Mouse (Mus musculus) midbrain, embryonic 15.5 days (tissue): ENCODE measurements around the gene Pdlim4. TPM values are rescaled to one million over a fixed set of nuclear protein-coding genes. Genes with fewer than 3 reads are reported as not detected.

Experiments used
- ATAC-seq: fragments of 200-750 bp; cut with Nextera tagmentation; replicated peaks from 2 replicates; pipeline ENCODE4 v1.8.0; 2017; ENCODE audit warnings: moderate TSS enrichment
- H3K27ac ChIP-seq: fragments of 300-500 bp; sonication (generic); 2 replicates; pipeline ENCODE4 v1.5.1; 2015; ENCODE audit warnings: mild to moderate bottlenecking, inconsistent platforms
- H3K27me3 ChIP-seq: fragments of 300-500 bp; sonication (generic); replicated peaks from 2 replicates; pipeline ENCODE4 v1.6.1; 2015; ENCODE audit warnings: inconsistent platforms
- H3K36me3 ChIP-seq: fragments of 300-500 bp; sonication (generic); replicated peaks from 2 replicates; pipeline ENCODE4 v1.6.1; 2015; ENCODE audit warnings: inconsistent platforms
- H3K4me1 ChIP-seq: fragments of 300-500 bp; sonication (generic); 2 replicates; pipeline ENCODE4 v1.6.1; 2015; ENCODE audit warnings: inconsistent platforms
- H3K4me2 ChIP-seq: fragments of 300-500 bp; sonication (generic); 2 replicates; pipeline ENCODE4 v1.6.1; 2015; ENCODE audit warnings: inconsistent platforms, mild to moderate bottlenecking, moderate library complexity
- H3K4me3 ChIP-seq: fragments of 300-500 bp; sonication (generic); 2 replicates; pipeline ENCODE4 v1.5.1; 2015; ENCODE audit warnings: mild to moderate bottlenecking, inconsistent platforms
- H3K9ac ChIP-seq: fragments of 300-500 bp; sonication (generic); 2 replicates; pipeline ENCODE4 v1.6.1; 2015; ENCODE audit warnings: mild to moderate bottlenecking, inconsistent platforms
- H3K9me3 ChIP-seq: fragments of 300-500 bp; sonication (generic); 2 replicates; pipeline ENCODE4 v1.6.1; 2016; ENCODE audit warnings: inconsistent platforms
- WGBS: fragments of 180-500 bp; shearing (Covaris S2); methylation state at CpG from one replicate; pipeline ENCODE4 v1.1.7; 2015; ENCODE audit warnings: mixed read lengths; 5-methylcytosine and 5-hydroxymethylcytosine counted together
- polyA plus RNA-seq: library from polyadenylated mRNA; unstranded; fragments of >200 nt; fragmentation: Nextera tagmentation; extraction: Ambion mirVana; gene quantifications from 2 replicates; pipeline ENCODE4 v1.2.1, GENCODE M21; 2015

The Pdlim4 gene
- polyA plus RNA-seq, 1 experiment from 2014 or later, result 22.3 TPM

DNA sequence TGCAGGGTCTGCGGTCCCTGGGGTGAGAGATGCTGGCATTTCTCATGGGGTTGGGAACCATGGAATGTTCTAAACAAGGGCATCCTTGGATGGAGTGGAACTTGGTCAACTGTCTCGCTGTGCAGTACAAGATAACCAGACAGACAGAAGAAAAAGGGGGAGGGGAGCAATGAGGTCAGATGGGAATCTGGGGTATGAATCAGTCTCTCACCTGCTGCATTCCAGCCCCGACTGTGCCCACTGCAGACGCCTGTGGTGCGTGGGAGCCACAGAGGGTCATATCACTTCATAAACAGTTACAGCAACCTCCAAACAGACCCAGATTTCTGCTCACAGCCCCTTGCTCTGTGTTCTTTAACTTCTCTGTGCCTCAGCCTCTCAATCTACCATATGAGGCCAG is 2.4 kb downstream of the Pdlim4 start:
- no peak overlapping the region for H3K9ac ChIP-seq
- no peak overlapping the region for H3K4me3 ChIP-seq
- H3K9me3 ChIP-seq, result no peaks in the 10 kb centered on the region
- no peak for ATAC-seq
- no peaks in the 10 kb centered on the region for H3K27me3 ChIP-seq
- no peak overlapping the region for H3K4me2 ChIP-seq
- no peak overlapping the region for H3K27ac ChIP-seq
- WGBS, result 86% methylated on average over 5 of the region's 5 CpGs
- peaks cover 14% of the 10 kb centered on the region for H3K4me1 ChIP-seq
- H3K36me3 ChIP-seq, result no peaks in the 10 kb centered on the region

DNA sequence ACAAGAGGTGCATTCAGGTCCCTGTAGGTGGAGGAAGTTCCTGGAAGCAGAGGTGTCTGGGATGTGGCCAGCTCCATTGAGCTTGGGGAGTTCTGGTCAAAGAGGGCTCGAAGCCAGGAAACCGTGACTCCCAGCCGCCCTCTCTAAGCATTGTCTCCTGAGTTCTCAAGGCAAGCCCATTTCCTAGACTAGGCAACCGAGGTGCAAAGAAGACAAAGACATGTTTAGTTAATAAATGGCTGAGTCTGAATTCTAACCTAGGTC is 3.0 kb downstream of the Pdlim4 start:
- H3K27me3 ChIP-seq, result no peaks in the 10 kb centered on the region
- no peaks in the 10 kb centered on the region for H3K9me3 ChIP-seq
- peaks cover 14% of the 10 kb centered on the region for H3K4me1 ChIP-seq
- no peak overlapping the region for H3K9ac ChIP-seq
- H3K27ac ChIP-seq, result no peak overlapping the region
- H3K4me2 ChIP-seq, result no peak overlapping the region
- H3K36me3 ChIP-seq, result no peaks in the 10 kb centered on the region
- no peak for ATAC-seq
- WGBS, result 83% methylated on average over 4 of the region's 4 CpGs
- no peak overlapping the region for H3K4me3 ChIP-seq

DNA sequence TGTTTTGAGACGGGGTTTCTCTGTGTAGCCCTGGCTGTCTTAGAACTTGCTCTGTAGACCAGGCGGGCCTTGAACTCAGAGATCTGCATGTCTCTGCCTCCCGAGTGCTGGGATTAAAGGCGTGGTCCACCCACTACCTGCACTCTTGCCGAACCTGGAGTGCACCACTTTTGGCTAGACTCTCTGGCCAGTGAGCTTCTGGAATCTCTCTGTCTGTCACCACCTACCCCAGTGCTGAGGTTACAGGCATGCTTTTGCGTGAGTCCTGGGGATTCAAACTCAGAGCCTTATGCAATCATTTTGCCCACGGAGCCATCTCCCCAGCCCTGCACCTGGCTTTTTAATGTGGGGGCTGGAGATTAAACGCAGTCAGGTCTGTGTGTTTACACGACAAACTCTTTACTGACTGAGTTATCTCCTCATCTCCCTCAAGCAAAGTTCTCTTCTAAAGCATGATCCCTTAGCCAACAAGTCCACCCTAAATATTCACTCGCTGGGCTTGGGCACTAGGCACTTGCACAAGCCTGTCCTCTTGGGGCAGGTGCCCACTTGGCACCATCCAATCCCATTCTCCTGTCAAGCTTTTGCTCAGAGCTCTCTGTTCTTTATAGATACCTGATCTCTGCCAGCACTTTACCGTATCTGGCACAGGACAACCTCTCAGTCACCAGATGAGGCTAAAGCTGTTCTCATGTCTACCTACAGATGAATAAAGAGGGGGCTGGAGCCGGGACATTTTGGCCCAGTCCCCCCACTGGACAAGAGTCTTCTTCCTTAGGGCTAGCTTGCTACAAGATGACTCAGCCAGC is 3.5 kb downstream of the Pdlim4 start:
- H3K9me3 ChIP-seq, result no peaks in the 10 kb centered on the region
- no peak for ATAC-seq
- no peak overlapping the region for H3K9ac ChIP-seq
- peaks cover 14% of the 10 kb centered on the region for H3K4me1 ChIP-seq
- no peak overlapping the region for H3K27ac ChIP-seq
- no peak overlapping the region for H3K4me2 ChIP-seq
- 86% methylated on average over 12 of the region's 12 CpGs for WGBS
- no peak overlapping the region for H3K4me3 ChIP-seq
- H3K36me3 ChIP-seq, result no peaks in the 10 kb centered on the region
- no peaks in the 10 kb centered on the region for H3K27me3 ChIP-seq

DNA sequence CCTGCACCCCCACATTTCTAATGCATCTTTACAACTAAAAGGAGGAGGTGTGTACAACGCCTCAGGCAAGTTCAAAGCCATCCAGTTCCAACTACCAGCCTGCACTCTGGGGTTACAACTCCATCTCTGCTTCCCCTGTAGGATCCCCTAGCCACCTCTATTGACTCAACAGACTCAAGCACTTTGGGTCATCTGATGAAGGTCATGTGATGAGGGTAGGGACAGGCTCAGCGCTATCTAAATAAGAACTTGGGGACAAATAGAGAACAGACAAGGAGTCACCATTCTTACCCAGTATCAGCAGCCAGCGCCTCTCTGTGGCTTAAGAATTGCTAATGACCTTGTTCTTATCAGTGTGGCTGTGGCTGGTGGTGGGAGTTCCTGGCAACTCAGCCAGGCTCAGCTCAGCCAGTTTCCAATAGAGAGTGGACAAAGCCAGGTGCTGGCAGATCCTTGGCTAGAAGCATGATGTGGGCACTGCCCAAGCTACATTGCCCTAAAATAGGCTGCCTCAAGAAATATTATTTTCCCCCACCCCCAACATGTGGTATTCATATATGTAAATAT is 4.3 kb downstream of the Pdlim4 start:
- Histone ChIP-seq H3K36me3 (no peaks in the 10 kb centered on the region), H3K9me3 (no peaks in the 10 kb centered on the region), H3K27me3 (no peaks in the 10 kb centered on the region), H3K27ac (no peak overlapping the region), H3K4me1 (peaks cover 16% of the 10 kb centered on the region), H3K4me3 (no peak overlapping the region), H3K9ac (no peak overlapping the region), H3K4me2 (no peak overlapping the region)
- no peak for ATAC-seq
- WGBS, result 77% methylated on average over 3 of the region's 3 CpGs

DNA sequence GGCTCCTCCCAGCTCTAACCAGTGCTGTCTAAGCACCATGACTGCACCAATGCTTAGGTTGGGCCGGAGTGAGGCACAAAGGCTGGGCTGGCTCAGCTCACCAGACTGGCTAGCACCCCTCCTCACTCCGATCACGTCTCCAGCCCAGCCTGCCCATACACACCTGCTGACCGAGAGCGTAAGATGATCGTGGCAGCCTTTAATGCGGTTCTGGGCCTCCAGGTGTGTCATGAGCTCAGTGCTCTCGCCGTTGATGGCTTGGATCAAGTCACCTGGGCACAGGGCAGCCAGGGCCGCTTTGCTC is 5.4 kb downstream of the Pdlim4 start:
- Histone ChIP-seq H3K9me3 (no peaks in the 10 kb centered on the region), H3K4me2 (no peak overlapping the region), H3K4me3 (no peak overlapping the region), H3K27me3 (no peaks in the 10 kb centered on the region), H3K27ac (no peak overlapping the region), H3K4me1 (peaks cover 18% of the 10 kb centered on the region), H3K9ac (no peak overlapping the region), H3K36me3 (no peaks in the 10 kb centered on the region)
- no peak for ATAC-seq
- 93% methylated on average over 10 of the region's 10 CpGs for WGBS

DNA sequence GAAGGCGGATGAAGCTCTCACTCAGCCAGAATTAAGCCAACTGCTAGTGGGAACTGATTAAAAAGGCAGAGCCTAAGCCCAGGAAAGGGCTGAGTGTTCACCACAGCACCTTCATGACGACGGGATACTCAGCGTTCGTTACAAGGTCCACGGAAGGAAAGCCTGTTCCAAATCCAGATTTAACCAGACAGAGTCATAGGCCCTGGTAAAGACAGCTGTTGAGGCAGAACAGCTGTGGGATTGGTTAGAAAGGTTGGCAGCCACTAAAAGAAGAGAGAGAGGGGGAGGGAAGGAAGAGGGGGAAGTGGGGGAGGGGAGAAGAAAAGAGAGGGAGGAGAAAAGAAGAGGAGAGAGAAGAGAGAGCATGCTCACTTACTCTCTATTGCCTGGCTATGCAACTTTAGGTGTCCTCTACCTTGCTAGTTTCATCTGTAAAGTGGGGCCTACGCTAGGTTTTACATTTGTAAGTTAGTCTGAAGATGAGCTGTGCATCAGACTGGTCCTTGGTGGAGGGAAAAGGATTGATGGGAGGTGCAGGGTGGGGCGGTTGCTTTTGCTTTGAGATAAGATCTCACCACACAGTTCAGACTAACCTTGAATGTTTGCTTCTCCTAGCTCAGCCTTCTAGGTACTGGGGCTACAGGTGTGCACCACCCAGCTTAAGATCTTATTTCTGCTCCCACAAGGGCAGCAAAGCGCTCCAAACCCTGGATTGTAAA is 5.9 kb downstream of the Pdlim4 start:
- H3K27ac ChIP-seq, result peak overlapping the region; percentile 8; the same call in 1 of the 2 replicates
- no peak for ATAC-seq
- H3K4me1 ChIP-seq, result peaks cover 20% of the 10 kb centered on the region
- no peaks in the 10 kb centered on the region for H3K27me3 ChIP-seq
- H3K9me3 ChIP-seq, result no peaks in the 10 kb centered on the region
- no peaks in the 10 kb centered on the region for H3K36me3 ChIP-seq
- no peak overlapping the region for H3K9ac ChIP-seq
- WGBS, result 79% methylated on average over 9 of the region's 9 CpGs
- H3K4me2 ChIP-seq, result no peak overlapping the region
- no peak overlapping the region for H3K4me3 ChIP-seq

DNA sequence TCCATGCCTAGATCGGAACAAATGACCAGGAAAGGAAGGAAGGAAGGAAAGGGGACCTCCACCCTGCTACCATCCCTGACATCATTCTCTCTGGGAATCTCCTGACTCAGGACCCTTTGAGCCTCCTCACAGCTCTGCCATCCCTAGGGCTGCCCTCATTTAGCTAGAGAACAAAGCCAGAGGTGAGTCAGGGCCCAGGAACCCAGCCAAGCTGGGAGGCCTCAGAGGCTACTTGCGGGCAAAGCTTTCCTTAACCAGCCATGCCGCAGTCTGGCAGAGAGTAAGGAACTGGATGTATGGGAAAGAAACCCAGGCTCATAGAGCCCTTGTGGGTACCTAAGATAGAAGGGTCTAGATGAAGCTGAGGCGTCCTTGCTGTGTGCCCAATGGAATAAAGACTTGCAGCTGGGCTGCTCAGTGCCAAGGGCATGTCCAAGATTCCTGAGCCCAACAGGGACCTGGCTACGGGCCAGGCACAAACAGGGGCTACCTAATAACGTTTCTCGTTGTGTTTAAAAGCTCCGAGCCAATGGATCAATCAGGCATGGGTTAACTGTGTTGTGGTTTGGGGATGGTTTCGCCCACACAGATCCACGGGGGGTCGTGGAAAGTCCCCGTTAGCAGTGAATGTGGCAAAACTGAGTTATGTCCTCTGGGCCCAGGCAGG is 6.6 kb downstream of the Pdlim4 start:
- WGBS, result 63% methylated on average over 12 of the region's 12 CpGs
- H3K4me3 ChIP-seq, result no peak overlapping the region
- no peaks in the 10 kb centered on the region for H3K36me3 ChIP-seq
- H3K9ac ChIP-seq, result no peak overlapping the region
- no peaks in the 10 kb centered on the region for H3K27me3 ChIP-seq
- H3K4me2 ChIP-seq, result no peak overlapping the region
- H3K9me3 ChIP-seq, result no peaks in the 10 kb centered on the region
- peaks cover 17% of the 10 kb centered on the region for H3K4me1 ChIP-seq
- H3K27ac ChIP-seq, result peak overlapping the region; percentile 8; the same call in 1 of the 2 replicates
- ATAC-seq, result no peak

DNA sequence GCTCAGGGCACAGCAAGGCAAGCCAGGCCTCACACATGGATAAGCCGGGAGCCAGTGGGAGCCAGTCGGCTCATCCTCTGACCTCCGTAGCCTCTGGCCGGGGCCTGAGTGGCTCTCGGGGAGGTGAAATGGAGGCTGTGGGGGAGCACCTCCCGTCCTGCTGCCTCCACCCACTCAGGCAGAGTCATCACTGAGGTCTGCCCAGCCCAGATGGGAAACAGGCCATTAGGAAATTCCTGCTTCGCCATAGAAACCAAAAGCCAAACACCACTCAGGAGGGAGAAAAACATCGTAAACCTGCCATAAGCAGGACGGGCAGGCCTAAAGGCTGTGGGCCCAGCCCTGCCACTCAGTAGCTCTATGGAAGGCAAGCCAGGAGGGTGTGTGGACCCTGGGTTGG is 8.5 kb downstream of the Pdlim4 start:
- WGBS, result 61% methylated on average over 9 of the region's 9 CpGs
- no peaks in the 10 kb centered on the region for H3K9me3 ChIP-seq
- H3K4me1 ChIP-seq, result peaks cover 16% of the 10 kb centered on the region
- no peak overlapping the region for H3K4me2 ChIP-seq
- H3K27ac ChIP-seq, result no peak overlapping the region
- no peaks in the 10 kb centered on the region for H3K27me3 ChIP-seq
- no peaks in the 10 kb centered on the region for H3K36me3 ChIP-seq
- H3K9ac ChIP-seq, result no peak overlapping the region
- H3K4me3 ChIP-seq, result no peak overlapping the region
- no peak for ATAC-seq

DNA sequence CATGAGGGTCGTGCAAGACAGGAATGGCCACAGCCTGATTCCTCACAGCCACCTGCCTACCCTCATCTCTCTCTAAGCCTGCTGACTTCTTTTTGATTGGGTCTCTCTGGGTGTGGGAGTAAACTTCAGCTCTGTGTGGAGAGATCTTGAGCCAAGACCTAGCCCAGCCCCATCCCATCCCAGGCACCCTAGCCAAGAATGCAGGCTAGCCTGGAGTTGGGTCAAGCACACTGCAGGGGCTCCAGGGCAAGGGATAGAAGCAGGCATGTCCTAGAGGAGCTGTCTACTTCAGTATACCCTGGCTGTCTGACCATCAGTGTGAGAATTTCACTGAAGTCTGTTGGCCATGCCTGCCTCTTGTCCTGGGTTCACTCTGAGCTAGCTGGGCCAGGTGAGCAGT is 9.3 kb downstream of the Pdlim4 start:
- Histone ChIP-seq H3K9me3 (no peaks in the 10 kb centered on the region), H3K4me1 (peaks cover 16% of the 10 kb centered on the region), H3K27ac (peak overlapping the region; percentile 57), H3K9ac (no peak overlapping the region), H3K27me3 (no peaks in the 10 kb centered on the region), H3K4me3 (no peak overlapping the region), H3K36me3 (no peaks in the 10 kb centered on the region), H3K4me2 (no peak overlapping the region)
- ATAC-seq, result no peak
- 42% methylated on average over 1 of the region's 1 CpGs for WGBS

DNA sequence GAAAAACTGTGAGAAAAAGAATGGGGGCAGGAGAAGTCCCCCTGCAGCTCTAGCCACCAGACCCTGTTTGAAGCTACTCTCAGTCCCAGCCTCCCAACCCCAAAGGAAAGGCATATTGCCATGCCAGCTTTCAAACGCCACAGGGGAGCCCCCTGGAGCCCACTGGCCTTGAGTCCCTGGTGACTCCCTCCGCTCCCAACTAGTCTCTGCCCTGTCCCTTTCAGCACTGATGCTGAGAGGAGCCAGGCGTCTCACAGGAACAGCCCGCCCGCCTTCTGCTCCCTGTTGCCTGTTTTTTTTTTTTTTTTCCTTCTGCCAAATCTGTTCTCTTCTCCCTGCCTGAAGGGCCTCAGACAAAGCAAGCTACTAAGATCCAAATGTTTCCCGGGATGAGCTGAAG is 10.2 kb downstream of the Pdlim4 start:
- Histone ChIP-seq H3K9ac (no peak overlapping the region), H3K4me1 (peaks cover 16% of the 10 kb centered on the region), H3K36me3 (no peaks in the 10 kb centered on the region), H3K4me2 (no peak overlapping the region), H3K9me3 (no peaks in the 10 kb centered on the region), H3K27ac (peak overlapping the region; percentile 57), H3K4me3 (no peak overlapping the region), H3K27me3 (no peaks in the 10 kb centered on the region)
- ATAC-seq, result peak; percentile 38; the same call in 1 of the 2 replicates
- WGBS, result 4% methylated on average over 6 of the region's 6 CpGs

DNA sequence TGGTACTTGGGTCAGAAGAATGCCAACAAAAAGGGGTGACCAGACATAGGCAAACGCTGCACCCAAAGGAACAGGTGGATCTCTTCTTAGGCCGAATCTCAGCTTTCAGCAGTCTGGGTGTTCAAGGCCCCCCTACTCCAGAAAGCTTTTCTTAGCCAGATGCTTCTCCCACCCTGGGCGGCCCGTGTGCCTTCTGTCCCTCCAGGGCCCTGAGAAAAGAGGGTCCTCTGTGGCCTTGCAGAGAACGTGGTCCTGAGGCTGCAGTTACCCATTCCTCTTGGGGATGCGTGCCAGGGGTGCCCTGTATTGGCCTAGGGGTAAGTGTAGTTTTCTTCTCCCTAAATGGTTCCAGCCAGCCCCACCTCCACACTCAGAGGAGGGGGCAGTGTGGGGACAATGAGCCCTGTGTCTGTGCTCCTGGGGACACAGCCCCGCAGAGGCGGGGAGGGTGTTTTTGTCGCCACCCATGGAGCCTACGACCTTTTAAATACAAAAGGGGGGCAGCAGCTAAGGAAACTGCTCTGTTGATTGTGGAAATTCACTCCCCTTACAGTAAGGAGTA is 10.7 kb downstream of the Pdlim4 start:
- Histone ChIP-seq H3K4me2 (no peak overlapping the region), H3K36me3 (no peaks in the 10 kb centered on the region), H3K4me3 (no peak overlapping the region), H3K4me1 (peaks cover 16% of the 10 kb centered on the region), H3K9me3 (no peaks in the 10 kb centered on the region), H3K27me3 (no peaks in the 10 kb centered on the region), H3K27ac (peak overlapping the region; percentile 57), H3K9ac (no peak overlapping the region)
- WGBS, result 38% methylated on average over 10 of the region's 10 CpGs
- peak; percentile 70 for ATAC-seq

DNA sequence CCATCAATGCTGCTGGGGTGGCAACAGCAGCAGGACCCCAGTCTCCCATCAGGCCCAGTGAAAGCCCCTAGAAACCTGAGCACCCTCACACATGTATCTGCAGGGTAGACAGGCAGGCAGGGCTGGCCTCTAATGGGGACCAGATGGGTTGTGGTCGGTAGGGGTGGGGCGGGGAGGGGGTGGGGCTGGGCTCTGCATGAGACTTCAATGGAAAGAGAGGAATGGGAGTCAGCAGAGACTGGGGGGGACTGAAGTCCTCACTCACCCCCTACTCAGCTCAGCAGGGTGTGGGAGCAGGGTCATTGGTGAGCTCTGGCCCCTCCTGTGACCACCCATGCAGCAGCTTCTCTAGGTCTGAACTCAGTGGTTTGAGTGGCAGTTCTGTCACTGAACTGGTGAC is 11.4 kb downstream of the Pdlim4 start:
- Histone ChIP-seq H3K4me2 (no peak overlapping the region), H3K36me3 (no peaks in the 10 kb centered on the region), H3K9ac (no peak overlapping the region), H3K4me1 (peaks cover 16% of the 10 kb centered on the region), H3K27ac (no peak overlapping the region), H3K4me3 (no peak overlapping the region), H3K27me3 (no peaks in the 10 kb centered on the region), H3K9me3 (no peaks in the 10 kb centered on the region)
- 40% methylated on average over 2 of the region's 2 CpGs for WGBS
- ATAC-seq, result no peak
